Comparison of ENCODE assay signal across 18 mouse cellular contexts in genomic region chr4:155024170-155025010, GRCm38 (mm10). TPM values are rescaled to one million over a fixed set of nuclear protein-coding genes. Genes with fewer than 3 reads are reported as not detected.
DNase-seq lines count a peak whose midpoint lies in the region; ATAC-seq and TF ChIP-seq lines count a peak whose summit lies in the region.
"Had no signal": no experiment of that assay in that cellular context is flagged by ENCODE, and none has a peak within 500 bp of the region (broad histone marks: within the 10 kb centered on the region; RNA-seq: fewer than 3 reads in every experiment).

No protein-coding gene starts in this region.

- no peaks in the 10 kb centered on the region for H3K36me3 ChIP-seq in forebrain, embryonic 13.5 days (ENCODE audit: poor library complexity, severe bottlenecking)
- no peaks in the 10 kb centered on the region for H3K36me3 ChIP-seq in hindbrain, postnatal 0 days (ENCODE audit: insufficient read depth, low read length)
- no peaks in the 10 kb centered on the region for H3K36me3 ChIP-seq in kidney, adult 2 months (ENCODE audit: control insufficient read depth, insufficient read depth, low read length)
- H3K36me3 ChIP-seq: embryonic facial prominence, embryonic 15.5 days; heart, embryonic 12.5 days; liver, embryonic 13.5 days had no signal

- peak; percentile 56 for ATAC-seq in forebrain, embryonic 13.5 days
- peak; percentile 46 for ATAC-seq in hindbrain, postnatal 0 days
- no peak for ATAC-seq in megakaryocyte progenitor cell, adult 5-6 weeks (replicated peaks; ENCODE audit: poor library complexity)
- ATAC-seq: CD4-positive, CD25-positive, alpha-beta regulatory T cell, adult 4 months; inflammation-experienced regulatory T-cells, adult 6 months had no signal

- H3K9ac ChIP-seq in forebrain, embryonic 13.5 days = peak overlapping the region; percentile 26; the same call in 1 of the 2 replicates
- H3K9ac ChIP-seq in hindbrain, postnatal 0 days (replicated peaks; ENCODE audit: low read length) = 0 out of 2 replicates have a peak overlapping the region, but pooled peaks have one; percentile 24
- H3K9ac ChIP-seq: embryonic facial prominence, embryonic 15.5 days; heart, embryonic 12.5 days; liver, embryonic 13.5 days had no signal

- DNase-seq in brain, adult 2 months (ENCODE audit: low read depth, low spot score) = peak; percentile 92
- peak; percentile 86 to 90 for DNase-seq in cerebellum, adult 18-20 months
- peak; percentile 60 for DNase-seq in hindbrain, postnatal 0 days (ENCODE audit: low spot score)
- no peak for DNase-seq in lung, postnatal 25 days (ENCODE audit: low spot score)
- no peak for DNase-seq in kidney, adult 2 months
- DNase-seq in kidney, postnatal 36 days = no peak
- DNase-seq: adrenal gland, adult 2 months; kidney, postnatal 25 days; liver, embryonic 13.5 days; lung, postnatal 36 days; right cerebral cortex, postnatal 25 days had no signal

- no peak for TF ChIP-seq CTCF in hindbrain, postnatal 0 days (IDR thresholded peaks at IDR 0.05; ENCODE audit: low read depth)
- TF ChIP-seq CTCF in kidney, adult 2 months (conservative IDR thresholded peaks at IDR 0.05; ENCODE audit: insufficient read depth, insufficient read length, low read depth, low read length) = no peak

- WGBS in forebrain, embryonic 13.5 days = 68% methylated on average over 11 of the region's 11 CpGs
- WGBS in hindbrain, postnatal 0 days = 49% methylated on average over 11 of the region's 11 CpGs
- WGBS in kidney, adult 2 months = 88% methylated on average over 11 of the region's 11 CpGs

- no peak overlapping the region; the same call in 1 of the 2 replicates for H3K4me2 ChIP-seq in forebrain, embryonic 13.5 days
- H3K4me2 ChIP-seq in hindbrain, postnatal 0 days (ENCODE audit: low read depth, low read length) = no peak overlapping the region
- H3K4me2 ChIP-seq: embryonic facial prominence, embryonic 15.5 days; heart, embryonic 12.5 days; liver, embryonic 13.5 days had no signal

- peak overlapping the region; percentile 76 for H3K27ac ChIP-seq in forebrain, embryonic 13.5 days
- H3K27ac ChIP-seq in hindbrain, postnatal 0 days = peak overlapping the region; percentile 75
- no peak overlapping the region for H3K27ac ChIP-seq in kidney, adult 2 months (ENCODE audit: insufficient read depth, low read depth, low read length)
- H3K27ac ChIP-seq: embryonic facial prominence, embryonic 15.5 days; liver, embryonic 13.5 days; stomach, postnatal 0 days had no signal

- H3K27me3 ChIP-seq in forebrain, embryonic 13.5 days = no peaks in the 10 kb centered on the region; the same call in 1 of the 2 replicates
- H3K27me3 ChIP-seq in hindbrain, postnatal 0 days (ENCODE audit: insufficient read depth, low read length) = no peaks in the 10 kb centered on the region
- H3K27me3 ChIP-seq in kidney, adult 2 months (replicated peaks; ENCODE audit: control insufficient read depth, insufficient read depth, low read length) = no peaks in the 10 kb centered on the region
- H3K27me3 ChIP-seq: embryonic facial prominence, embryonic 15.5 days had no signal

- no peaks in the 10 kb centered on the region for H3K9me3 ChIP-seq in forebrain, embryonic 13.5 days (replicated peaks)
- no peaks in the 10 kb centered on the region for H3K9me3 ChIP-seq in hindbrain, postnatal 0 days (ENCODE audit: low read length)
- H3K9me3 ChIP-seq: embryonic facial prominence, embryonic 15.5 days; heart, embryonic 12.5 days; liver, embryonic 13.5 days had no signal

- no peak for TF ChIP-seq POLR2A in kidney, adult 2 months (IDR thresholded peaks at IDR 0.05; ENCODE audit: low read depth, low read length)

- H3K4me1 ChIP-seq in forebrain, embryonic 13.5 days = peaks cover 52% of the 10 kb centered on the region
- peaks cover 22% of the 10 kb centered on the region for H3K4me1 ChIP-seq in hindbrain, postnatal 0 days (ENCODE audit: insufficient read depth, low read length)
- H3K4me1 ChIP-seq in kidney, adult 2 months (ENCODE audit: control insufficient read depth, insufficient read depth, low read length) = no peaks in the 10 kb centered on the region

- no peak overlapping the region for H3K4me3 ChIP-seq in forebrain, embryonic 13.5 days
- no peak overlapping the region for H3K4me3 ChIP-seq in hindbrain, postnatal 0 days (ENCODE audit: low read length)
- no peak overlapping the region for H3K4me3 ChIP-seq in kidney, adult 2 months (ENCODE audit: insufficient read depth, low read depth, low read length)
- H3K4me3 ChIP-seq: embryonic facial prominence, embryonic 15.5 days; heart, embryonic 12.5 days; liver, embryonic 13.5 days had no signal

RNA-seq across cellular contexts. Expression of gene Plch2, which starts 32.2 kb away (rescaled TPM):
- polyA plus RNA-seq in forebrain, embryonic 13.5 days (2015; fragmentation: Nextera tagmentation; extraction: Ambion mirVana) = 5.9 and 6.3 TPM in 2 replicates
- total RNA-seq in hindbrain, postnatal 0 days (2014; rRNA removed) = 45.7 and 48.8 TPM in 2 replicates
- 12.5 and 12.8 TPM in 2 replicates for polyA plus RNA-seq in hindbrain, postnatal 0 days (2015; fragmentation: Nextera tagmentation; extraction: Ambion mirVana)
- polyA plus RNA-seq in kidney, adult 2 months (2012; rRNA removed) = 0.52 and 2.3 TPM in 2 replicates
- total RNA-seq in megakaryocyte progenitor cell, adult 5-6 weeks (2015) = not detected in 2 replicates
- total RNA-seq in megakaryocyte progenitor cell, adult 5-6 weeks (2017) = not detected in 2 replicates
- polyA plus RNA-seq: CD4-positive, CD25-positive, alpha-beta regulatory T cell, adult 4 months; inflammation-experienced regulatory T-cells, adult 6 months had no signal

RNA-seq across cellular contexts. Expression of gene Pex10, which starts 42.4 kb away (rescaled TPM):
- polyA plus RNA-seq in forebrain, embryonic 13.5 days (2015; fragmentation: Nextera tagmentation; extraction: Ambion mirVana) = 18.5 and 22.8 TPM in 2 replicates
- total RNA-seq in hindbrain, postnatal 0 days (2014; rRNA removed) = 12.8 and 20.2 TPM in 2 replicates
- polyA plus RNA-seq in hindbrain, postnatal 0 days (2015; fragmentation: Nextera tagmentation; extraction: Ambion mirVana) = 15.4 and 15.9 TPM in 2 replicates
- 23.9 and 25.6 TPM in 2 replicates for polyA plus RNA-seq in kidney, adult 2 months (2012; rRNA removed)
- total RNA-seq in megakaryocyte progenitor cell, adult 5-6 weeks (2015) = 5.5 and 6.0 TPM in 2 replicates
- total RNA-seq in megakaryocyte progenitor cell, adult 5-6 weeks (2017) = 13.8 and 18.8 TPM in 2 replicates

Comparison
In these comparisons a context has a peak if more than half of its experiments do, and no peak if none do; other contexts are left out.
1. DNase-seq: peak in brain, adult 2 months (single experiment), cerebellum, adult 18-20 months (2 of 2) and hindbrain, postnatal 0 days (single experiment); none in lung, postnatal 25 days (single experiment), kidney, adult 2 months (single experiment) and kidney, postnatal 36 days (0 of 2).